Mouse (Mus musculus): ENCODE results near the gene 1600002K03Rik. TPM values are rescaled to one million over a fixed set of nuclear protein-coding genes. Genes with fewer than 3 reads are reported as not detected.
A peak's percentile ranks its signal among the peaks of the same experiment; 100 is the strongest.

Gene 1600002K03Rik
- polyA plus RNA-seq, 1 experiment from 2014 or later = 11.0 TPM

DNA sequence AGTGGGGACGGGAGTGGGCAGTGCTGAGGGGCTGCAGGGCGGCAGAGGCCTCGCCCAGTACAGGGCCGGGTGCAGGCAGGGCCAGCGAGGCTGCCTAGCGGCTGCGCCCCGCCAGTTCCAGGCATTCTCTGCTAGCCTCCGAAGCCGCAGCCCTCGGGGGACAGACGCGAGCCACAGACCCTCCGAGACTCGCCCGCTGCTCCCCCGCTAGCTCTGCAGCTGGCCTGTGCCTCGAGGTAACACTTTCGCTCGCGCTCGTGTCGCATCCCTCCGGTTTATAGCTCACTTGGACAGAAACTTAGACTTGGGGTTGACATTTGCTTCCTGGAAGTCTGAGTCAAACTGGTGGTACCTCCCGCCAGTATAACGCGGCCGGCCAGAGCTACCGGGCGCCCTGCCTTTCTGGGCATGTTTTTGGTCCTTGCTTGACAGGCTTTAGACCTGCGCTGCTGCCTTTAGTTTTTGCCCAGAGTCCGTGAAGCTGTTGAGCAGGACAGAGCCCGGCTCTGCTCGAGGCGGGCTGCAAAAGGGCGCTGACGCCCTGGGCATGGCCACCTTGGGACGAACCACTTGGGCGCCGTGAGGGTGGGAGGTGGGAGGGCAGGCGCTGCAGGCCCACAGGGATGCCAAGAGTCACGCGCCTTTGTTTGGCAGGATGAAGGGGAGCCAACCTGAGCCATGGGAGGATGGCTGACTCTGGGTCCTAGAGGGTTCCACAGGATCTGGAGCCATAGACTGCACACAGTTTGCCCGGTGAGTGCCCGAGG, 801 bp upstream of the 1600002K03Rik start:
- no peak for DNase-seq (ENCODE audit: low spot score)
- no peak for ATAC-seq (ENCODE audit: low read depth)
- Histone ChIP-seq H3K27ac (replicated peaks; ENCODE audit: low read depth, low read length) (peak overlapping the region; percentile 76), H3K36me3 (ENCODE audit: control insufficient read depth, insufficient read depth, low read length) (peaks cover 31% of the 10 kb centered on the region), H3K27me3 (replicated peaks; ENCODE audit: control insufficient read depth, insufficient read depth, low read length) (no peaks in the 10 kb centered on the region), H3K4me3 (ENCODE audit: low read depth, low read length) (peak overlapping the region; percentile 46), H3K4me2 (ENCODE audit: low read depth, low read length) (peak overlapping the region; percentile 53), H3K4me1 (ENCODE audit: control insufficient read depth, insufficient read depth, low read length) (peaks cover 7% of the 10 kb centered on the region; the same call in 1 of the 2 replicates), H3K9ac (ENCODE audit: low read depth, low read length) (peak overlapping the region; percentile 61; the same call in 1 of the 2 replicates), H3K9me3 (ENCODE audit: control insufficient read depth, low read length) (no peaks in the 10 kb centered on the region)
- 87% methylated on average over 38 of the region's 45 CpGs for WGBS

GRCm38 (mm10) chr10:80173358-80173757, 614 bp downstream of the 1600002K03Rik start:
- DNase-seq (ENCODE audit: low spot score) = no peak
- peak overlapping the region; percentile 76 for H3K27ac ChIP-seq (replicated peaks; ENCODE audit: low read depth, low read length)
- no peak for ATAC-seq (ENCODE audit: low read depth)
- H3K4me3 ChIP-seq (ENCODE audit: low read depth, low read length) = peak overlapping the region; percentile 46
- no peaks in the 10 kb centered on the region for H3K27me3 ChIP-seq (replicated peaks; ENCODE audit: control insufficient read depth, insufficient read depth, low read length)
- peak overlapping the region; percentile 53 for H3K4me2 ChIP-seq (ENCODE audit: low read depth, low read length)
- peaks cover 31% of the 10 kb centered on the region for H3K36me3 ChIP-seq (ENCODE audit: control insufficient read depth, insufficient read depth, low read length)
- 6% methylated on average over 11 of the region's 11 CpGs for WGBS
- H3K4me1 ChIP-seq (ENCODE audit: control insufficient read depth, insufficient read depth, low read length) = 0 out of 2 replicates have a peak, but pooled peaks cover 4% of the 10 kb centered on the region
- no peaks in the 10 kb centered on the region for H3K9me3 ChIP-seq (ENCODE audit: control insufficient read depth, low read length)
- H3K9ac ChIP-seq (ENCODE audit: low read depth, low read length) = peak overlapping the region; percentile 61

DNA sequence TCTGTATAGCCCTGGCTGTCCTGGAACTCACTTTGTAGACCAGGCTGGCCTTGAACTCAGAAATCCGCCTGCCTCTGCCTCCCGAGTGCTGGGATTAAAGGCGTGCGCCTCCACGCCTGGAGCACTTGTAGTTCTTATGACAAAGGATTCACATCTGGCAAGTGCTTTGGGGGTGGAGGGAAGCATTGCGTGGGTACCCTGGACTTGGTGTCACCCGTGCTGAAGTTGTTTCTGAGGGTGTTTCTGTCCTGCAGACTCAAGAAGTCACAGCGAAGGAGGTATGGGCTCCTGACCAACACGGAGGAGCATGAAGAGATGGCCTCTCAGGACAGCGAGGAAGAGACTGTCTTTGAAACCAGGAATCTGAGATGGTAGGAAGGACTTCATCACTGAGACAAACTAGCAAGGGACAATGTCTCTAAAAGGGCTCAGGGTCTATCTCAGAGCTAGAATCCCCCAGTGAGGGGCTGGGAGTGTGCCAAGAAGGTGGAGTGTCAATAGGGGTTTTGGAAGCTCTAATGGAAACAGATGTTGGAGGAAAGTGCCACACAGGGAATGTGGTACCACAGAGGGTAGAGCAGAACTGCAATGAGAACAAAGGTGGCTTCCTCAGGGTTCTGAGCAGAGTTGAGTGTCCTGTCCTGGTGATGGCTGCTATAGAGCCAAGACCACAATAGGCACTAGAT, 1.4 kb downstream of the 1600002K03Rik start:
- Histone ChIP-seq H3K27ac (replicated peaks; ENCODE audit: low read depth, low read length) (no peak overlapping the region), H3K9ac (ENCODE audit: low read depth, low read length) (no peak overlapping the region)
- WGBS = 85% methylated on average over 10 of the region's 10 CpGs

DNA sequence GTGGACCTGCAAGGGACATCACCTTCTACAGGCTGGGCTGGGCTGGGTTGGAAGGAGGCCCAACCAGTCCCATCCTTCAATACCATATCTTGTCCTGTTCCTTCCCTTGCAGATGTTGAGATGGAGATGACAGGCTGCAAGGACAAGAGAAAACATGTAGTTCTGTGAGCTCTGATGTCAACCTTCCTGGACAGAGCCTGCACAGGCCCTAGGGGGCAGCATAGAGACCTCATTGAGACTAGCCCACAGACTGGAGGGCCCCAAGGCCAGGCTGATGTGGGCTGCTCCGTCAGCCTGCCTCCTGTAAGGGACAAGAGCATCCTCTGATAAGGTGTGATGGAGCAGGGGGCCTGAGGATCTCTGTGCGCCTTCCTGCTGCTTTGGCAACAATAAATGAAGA, 2.0 kb downstream of the 1600002K03Rik start:
- Histone ChIP-seq H3K9ac (ENCODE audit: low read depth, low read length) (no peak overlapping the region), H3K27me3 (replicated peaks; ENCODE audit: control insufficient read depth, insufficient read depth, low read length) (no peaks in the 10 kb centered on the region), H3K4me2 (ENCODE audit: low read depth, low read length) (no peak overlapping the region), H3K9me3 (ENCODE audit: control insufficient read depth, low read length) (no peaks in the 10 kb centered on the region), H3K36me3 (ENCODE audit: control insufficient read depth, insufficient read depth, low read length) (peaks cover 29% of the 10 kb centered on the region), H3K4me3 (ENCODE audit: low read depth, low read length) (no peak overlapping the region), H3K27ac (replicated peaks; ENCODE audit: low read depth, low read length) (no peak overlapping the region), H3K4me1 (ENCODE audit: control insufficient read depth, insufficient read depth, low read length) (0 out of 2 replicates have a peak, but pooled peaks cover 4% of the 10 kb centered on the region)
- DNase-seq (ENCODE audit: low spot score) = peak; percentile 56
- WGBS = 55% methylated on average over 2 of the region's 2 CpGs
- ATAC-seq (ENCODE audit: low read depth) = no peak

More for the DNA sequence above, 1.4 kb downstream of the 1600002K03Rik start:
- no peak for ATAC-seq (ENCODE audit: low read depth)
- Histone ChIP-seq H3K4me1 (ENCODE audit: control insufficient read depth, insufficient read depth, low read length) (0 out of 2 replicates have a peak, but pooled peaks cover 4% of the 10 kb centered on the region), H3K4me3 (ENCODE audit: low read depth, low read length) (no peak overlapping the region), H3K36me3 (ENCODE audit: control insufficient read depth, insufficient read depth, low read length) (peaks cover 31% of the 10 kb centered on the region), H3K27me3 (replicated peaks; ENCODE audit: control insufficient read depth, insufficient read depth, low read length) (no peaks in the 10 kb centered on the region), H3K9me3 (ENCODE audit: control insufficient read depth, low read length) (no peaks in the 10 kb centered on the region), H3K4me2 (ENCODE audit: low read depth, low read length) (no peak overlapping the region)
- no peak for DNase-seq (ENCODE audit: low spot score)

- no peaks in the 10 kb centered on the region for H3K9me3 ChIP-seq (ENCODE audit: control insufficient read depth, low read length)
- no peaks in the 10 kb centered on the region for H3K27me3 ChIP-seq (replicated peaks; ENCODE audit: control insufficient read depth, insufficient read depth, low read length)
- peak overlapping the region; percentile 19; the same call in 1 of the 2 replicates for H3K9ac ChIP-seq (ENCODE audit: low read depth, low read length)
- H3K4me3 ChIP-seq (ENCODE audit: low read depth, low read length) = no peak overlapping the region
- H3K27ac ChIP-seq (replicated peaks; ENCODE audit: low read depth, low read length) = no peak overlapping the region
- WGBS = 50% methylated on average over 2 of the region's 4 CpGs
- H3K4me1 ChIP-seq (ENCODE audit: control insufficient read depth, insufficient read depth, low read length) = peaks cover 12% of the 10 kb centered on the region
- ATAC-seq (ENCODE audit: low read depth) = no peak
- H3K4me2 ChIP-seq (ENCODE audit: low read depth, low read length) = no peak overlapping the region
- DNase-seq (ENCODE audit: low spot score) = peak; percentile 54
- peaks cover 19% of the 10 kb centered on the region for H3K36me3 ChIP-seq (ENCODE audit: control insufficient read depth, insufficient read depth, low read length)
These were observed 3.0 kb downstream of the 1600002K03Rik start for GRCm38 (mm10) chr10:80175536-80176269.

DNA sequence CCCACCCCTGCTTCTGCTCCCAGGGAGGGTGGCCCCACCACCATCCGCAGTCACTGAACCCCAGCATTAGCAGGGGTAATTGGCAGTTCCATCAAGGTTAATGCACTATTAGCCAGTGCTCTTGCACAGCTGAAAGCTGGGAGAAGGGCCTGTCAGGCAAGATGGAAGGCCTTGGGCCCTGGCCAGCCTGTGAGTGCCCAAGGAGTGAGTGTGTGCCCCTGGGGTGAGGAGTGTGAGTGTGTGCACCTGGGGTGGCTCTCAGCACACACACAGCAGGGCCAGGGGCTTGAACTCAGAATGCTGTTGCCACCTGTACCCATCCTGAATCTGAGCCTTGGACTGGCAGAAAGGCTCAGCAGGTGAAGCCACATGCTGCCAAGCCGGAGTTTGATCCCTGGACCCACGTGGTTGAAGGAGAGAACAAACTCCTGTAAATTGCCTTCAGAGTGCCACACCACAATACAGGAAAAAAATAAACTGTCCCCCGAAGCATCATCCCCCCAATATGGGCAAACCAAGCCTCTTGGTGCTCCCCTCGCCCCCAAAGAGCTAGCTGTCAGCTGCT, 3.6 kb downstream of the 1600002K03Rik start:
- Histone ChIP-seq H3K9me3 (ENCODE audit: control insufficient read depth, low read length) (no peaks in the 10 kb centered on the region), H3K27ac (replicated peaks; ENCODE audit: low read depth, low read length) (no peak overlapping the region), H3K36me3 (ENCODE audit: control insufficient read depth, insufficient read depth, low read length) (peaks cover 13% of the 10 kb centered on the region), H3K4me3 (ENCODE audit: low read depth, low read length) (no peak overlapping the region), H3K27me3 (replicated peaks; ENCODE audit: control insufficient read depth, insufficient read depth, low read length) (no peaks in the 10 kb centered on the region), H3K4me1 (ENCODE audit: control insufficient read depth, insufficient read depth, low read length) (peaks cover 19% of the 10 kb centered on the region), H3K4me2 (ENCODE audit: low read depth, low read length) (no peak overlapping the region), H3K9ac (ENCODE audit: low read depth, low read length) (0 out of 2 replicates have a peak overlapping the region, but pooled peaks have one; percentile 19)
- ATAC-seq (ENCODE audit: low read depth) (no peak), DNase-seq (ENCODE audit: low spot score) (no peak)
- WGBS = 78% methylated on average over 5 of the region's 5 CpGs

- peaks cover 4% of the 10 kb centered on the region; the same call in 1 of the 2 replicates for H3K36me3 ChIP-seq (ENCODE audit: control insufficient read depth, insufficient read depth, low read length)
- ATAC-seq (ENCODE audit: low read depth) (no peak), DNase-seq (ENCODE audit: low spot score) (no peak)
- H3K4me1 ChIP-seq (ENCODE audit: control insufficient read depth, insufficient read depth, low read length) = peaks cover 20% of the 10 kb centered on the region
- H3K27me3 ChIP-seq (replicated peaks; ENCODE audit: control insufficient read depth, insufficient read depth, low read length) = no peaks in the 10 kb centered on the region
- no peak overlapping the region for H3K27ac ChIP-seq (replicated peaks; ENCODE audit: low read depth, low read length)
- no peak overlapping the region for H3K4me2 ChIP-seq (ENCODE audit: low read depth, low read length)
- H3K9ac ChIP-seq (ENCODE audit: low read depth, low read length) = no peak overlapping the region; the same call in 1 of the 2 replicates
- no peak overlapping the region for H3K4me3 ChIP-seq (ENCODE audit: low read depth, low read length)
- 64% methylated on average over 7 of the region's 7 CpGs for WGBS
- H3K9me3 ChIP-seq (ENCODE audit: control insufficient read depth, low read length) = no peaks in the 10 kb centered on the region
These were observed 4.9 kb downstream of the 1600002K03Rik start for GRCm38 (mm10) chr10:80177441-80178279.
